Mouse (Mus musculus) colon, adult 2 months (tissue): ENCODE results near the gene Fcrls. TPM values are rescaled to one million over a fixed set of nuclear protein-coding genes. Genes with fewer than 3 reads are reported as not detected.

Experiments
- polyA plus RNA-seq: library from polyadenylated mRNA; depleted of rRNA; stranded (reverse); fragments of >200 nt; gene quantifications from 2 replicates; pipeline ENCODE4 v1.2.3, GENCODE M21; 2012; rRNA removed

Fcrls gene
- polyA plus RNA-seq: 3.5 and 4.7 TPM in 2 replicates

GRCm38 (mm10) chr3:87263436-87263835, at the start of gene Fcrls:
Gene Fcrls (minus strand): TSS chr3:87263738.

Other genes starting within 250 kb of the Fcrls start
- gene Kirrel, start 89.0 kb downstream of the Fcrls start, polyA plus RNA-seq: 6.2 and 6.5 TPM in 2 replicates
- 0.05 and 0.10 TPM in 2 replicates for gene Cd5l, start 94.1 kb upstream of the Fcrls start, polyA plus RNA-seq
- 1.0 and 1.3 TPM in 2 replicates for gene Fcrl1, start 112.6 kb upstream of the Fcrls start, polyA plus RNA-seq
- 0.08 TPM in 1 of 2 replicates, not detected in the other for gene Fcrl5, start 172.0 kb upstream of the Fcrls start, polyA plus RNA-seq